Mouse (Mus musculus): ENCODE results near the gene Usp48.

The Usp48 gene

GRCm38 (mm10) chr4:137610256-137610655, 16.7 kb downstream of the Usp48 start:
- no peak for DNase-seq

- DNase-seq, result no peak
Observed at GRCm38 (mm10) chr4:137622847-137623246, 29.3 kb downstream of the Usp48 start.

GRCm38 (mm10) chr4:137627476-137628235, 34.1 kb downstream of the Usp48 start:
- DNase-seq, result no peak

- DNase-seq, result no peak
Observed at GRCm38 (mm10) chr4:137628400-137628799, 34.8 kb downstream of the Usp48 start.

- DNase-seq, result no peak
Observed at GRCm38 (mm10) chr4:137629354-137629753, 35.8 kb downstream of the Usp48 start.

GRCm38 (mm10) chr4:137630153-137630552, 36.6 kb downstream of the Usp48 start:
- DNase-seq, result no peak

GRCm38 (mm10) chr4:137631596-137631995, 38.0 kb downstream of the Usp48 start:
- peak; percentile 26 to 44 for DNase-seq

- no peak for DNase-seq
Observed at GRCm38 (mm10) chr4:137633394-137633793, 39.8 kb downstream of the Usp48 start.

GRCm38 (mm10) chr4:137636597-137636996, 43.0 kb downstream of the Usp48 start:
- no peak for DNase-seq

GRCm38 (mm10) chr4:137641556-137641955, 48.0 kb downstream of the Usp48 start:
- DNase-seq, result no peak

- DNase-seq, result peak in 1 of 2 experiments; percentile 22
Observed at GRCm38 (mm10) chr4:137642101-137642500, 48.5 kb downstream of the Usp48 start.

GRCm38 (mm10) chr4:137643459-137643858, 49.9 kb downstream of the Usp48 start:
- no peak for DNase-seq

- DNase-seq, result no peak
Observed at GRCm38 (mm10) chr4:137646262-137646661, 52.7 kb downstream of the Usp48 start.

GRCm38 (mm10) chr4:137647648-137648047, 54.1 kb downstream of the Usp48 start:
- no peak for DNase-seq

- no peak for DNase-seq
Observed at GRCm38 (mm10) chr4:137648230-137648629, 54.7 kb downstream of the Usp48 start.

GRCm38 (mm10) chr4:137650912-137651311, 57.4 kb downstream of the Usp48 start:
- DNase-seq, result no peak

- DNase-seq, result no peak
Observed at GRCm38 (mm10) chr4:137652835-137653346, 59.3 kb downstream of the Usp48 start.

GRCm38 (mm10) chr4:137655241-137656031, 61.9 kb downstream of the Usp48 start:
- DNase-seq, result no peak

GRCm38 (mm10) chr4:137657674-137658073, 64.1 kb downstream of the Usp48 start:
- no peak for DNase-seq

- DNase-seq, result no peak
Observed at GRCm38 (mm10) chr4:137659541-137659940, 66.0 kb downstream of the Usp48 start.

GRCm38 (mm10) chr4:137660364-137661077, 67.0 kb downstream of the Usp48 start:
- DNase-seq, result no peak

- no peak for DNase-seq
Observed at GRCm38 (mm10) chr4:137661078-137661450, 67.5 kb downstream of the Usp48 start.

- DNase-seq, result peak; percentile 57 to 59
Observed at GRCm38 (mm10) chr4:137661547-137661946, 68.0 kb downstream of the Usp48 start.

Data from kidney, adult 8-10 months (tissue).